Mouse (Mus musculus): Measurements from ENCODE around the gene Pou2f3.

DNA sequence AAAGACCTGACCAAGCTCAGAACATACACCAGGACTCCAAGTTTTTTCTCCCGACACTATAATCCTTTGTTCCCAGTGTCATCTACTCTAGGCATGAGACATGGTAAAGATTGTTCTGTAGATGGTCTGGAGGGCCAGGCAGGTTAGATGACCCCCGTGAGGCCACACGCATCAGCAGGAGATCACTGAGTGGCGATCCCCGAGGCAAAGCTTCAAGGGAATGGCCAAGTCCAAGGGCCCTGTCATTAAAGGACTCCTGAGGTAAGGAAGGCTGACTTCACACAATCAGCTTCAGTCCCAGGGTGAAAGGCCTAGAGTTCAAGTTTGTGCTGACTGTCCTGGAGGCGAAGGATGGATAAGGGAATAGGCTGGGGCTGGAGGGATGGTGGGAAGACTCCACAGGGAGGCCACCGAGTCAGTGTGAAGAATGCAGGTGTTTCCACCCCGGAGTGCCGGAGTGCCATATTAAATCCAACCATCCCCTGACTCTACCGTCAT, 19.3 kb upstream of the Pou2f3 start:
- TF ChIP-seq POLR2A (IDR thresholded peaks at IDR 0.05; ENCODE audit: borderline replicate concordance, control insufficient read depth, low read depth, low read length), result no peak
- no peak for TF ChIP-seq CTCF (IDR thresholded peaks at IDR 0.05; ENCODE audit: control insufficient read depth, insufficient read depth, low read length)

Data from bone marrow, adult 2 months (tissue).